Mouse (Mus musculus) lung, postnatal 14 days (tissue): ENCODE data around the gene Tbc1d20.
"Not testable (repeated sequence)": the region's sequence is repeated elsewhere in the genome, so short reads cannot be mapped to it uniquely, and the experiment has no call there.

Experiments used
- DNase-seq: peaks from one replicate; pipeline ENCODE4 v3.0.0; 2021

Tbc1d20 gene

GRCm38 (mm10) chr2:152293727-152294475 lies at the start of gene Tbc1d20:
TSS of gene Tbc1d20 (plus strand) at chr2:152293828.
- peak; percentile 91 for DNase-seq

- no peak for DNase-seq
These were observed 46.4 kb upstream of the Tbc1d20 start for GRCm38 (mm10) chr2:152247213-152247612.

- no peak for DNase-seq
These were observed 43.1 kb upstream of the Tbc1d20 start for GRCm38 (mm10) chr2:152250511-152250910.

GRCm38 (mm10) chr2:152259739-152260138 lies 33.9 kb upstream of the Tbc1d20 start:
- no peak for DNase-seq

GRCm38 (mm10) chr2:152273639-152274038 lies 20.0 kb upstream of the Tbc1d20 start:
- no peak for DNase-seq

- DNase-seq: peak; percentile 22
These were observed 12.2 kb upstream of the Tbc1d20 start for GRCm38 (mm10) chr2:152281407-152281806.

- no peak for DNase-seq
These were observed 6.1 kb upstream of the Tbc1d20 start for GRCm38 (mm10) chr2:152287560-152287959.

- no peak for DNase-seq
These were observed 5.6 kb upstream of the Tbc1d20 start for GRCm38 (mm10) chr2:152288046-152288445.

- DNase-seq: not testable (repeated sequence)
These were observed 4.0 kb upstream of the Tbc1d20 start for GRCm38 (mm10) chr2:152289623-152290022.

- DNase-seq: no peak
These were observed 1.2 kb upstream of the Tbc1d20 start for GRCm38 (mm10) chr2:152292475-152292874.

- DNase-seq: no peak
These were observed 375 bp upstream of the Tbc1d20 start for GRCm38 (mm10) chr2:152293179-152293726.

GRCm38 (mm10) chr2:152294541-152294940 lies 913 bp downstream of the Tbc1d20 start:
- no peak for DNase-seq

- no peak for DNase-seq
These were observed 9.2 kb downstream of the Tbc1d20 start for GRCm38 (mm10) chr2:152302862-152303261.

GRCm38 (mm10) chr2:152303781-152304180 lies 10.2 kb downstream of the Tbc1d20 start:
- DNase-seq: no peak

GRCm38 (mm10) chr2:152305480-152305879 lies 11.9 kb downstream of the Tbc1d20 start:
- no peak for DNase-seq

GRCm38 (mm10) chr2:152307186-152307585 lies 13.6 kb downstream of the Tbc1d20 start:
- DNase-seq: no peak

- no peak for DNase-seq
These were observed 19.4 kb downstream of the Tbc1d20 start for GRCm38 (mm10) chr2:152312996-152313395.

GRCm38 (mm10) chr2:152313926-152314325 lies 20.3 kb downstream of the Tbc1d20 start:
- no peak for DNase-seq

- no peak for DNase-seq
These were observed 23.4 kb downstream of the Tbc1d20 start for GRCm38 (mm10) chr2:152317054-152317453.

GRCm38 (mm10) chr2:152321558-152321957 lies 27.9 kb downstream of the Tbc1d20 start:
- no peak for DNase-seq

- no peak for DNase-seq
These were observed 28.6 kb downstream of the Tbc1d20 start for GRCm38 (mm10) chr2:152322198-152322597.

GRCm38 (mm10) chr2:152323971-152324370 lies 30.3 kb downstream of the Tbc1d20 start:
- no peak for DNase-seq

GRCm38 (mm10) chr2:152324842-152325241 lies 31.2 kb downstream of the Tbc1d20 start:
- DNase-seq: no peak

- no peak for DNase-seq
These were observed 32.5 kb downstream of the Tbc1d20 start for GRCm38 (mm10) chr2:152326157-152326556.

- DNase-seq: no peak
These were observed 33.0 kb downstream of the Tbc1d20 start for GRCm38 (mm10) chr2:152326654-152327053.
